Mouse (Mus musculus) liver, postnatal 0 days (tissue): ENCODE measurements at regions not wholly inside any gene's neighbourhood (a gene's known extent, or its start where the extent isn't known, plus 50 kb on each side); places are given as distances from the start of the nearest gene placed in this dataset.

Source experiments
- ATAC-seq: fragments of 200-750 bp; cut with Nextera tagmentation; 2 replicates; pipeline ENCODE4 v1.8.0; 2017; ENCODE audit warnings: mild to moderate bottlenecking, moderate library complexity
- DNase-seq: peaks from one replicate; pipeline ENCODE4 v3.0.0-alpha.2; 2016
- H3K27ac ChIP-seq: fragments of 300-500 bp; sonication (generic); 2 replicates; pipeline ENCODE4 v1.5.1; 2014; ENCODE audit warnings: antibody characterized with exemption, moderate library complexity, mild to moderate bottlenecking, low read depth
- H3K27me3 ChIP-seq: fragments of 300-500 bp; sonication (generic); 2 replicates; pipeline ENCODE4 v1.6.1; 2014; ENCODE audit warnings: low read length, control low read depth, mixed read lengths; ENCODE audit not compliant: insufficient read depth
- H3K36me3 ChIP-seq: fragments of 300-500 bp; sonication (generic); replicated peaks from 2 replicates; pipeline ENCODE4 v1.6.1; 2014; ENCODE audit warnings: mild to moderate bottlenecking, control low read depth, low read length, moderate library complexity, mixed read lengths; ENCODE audit not compliant: insufficient read depth
- H3K4me1 ChIP-seq: fragments of 300-500 bp; sonication (generic); 2 replicates; pipeline ENCODE4 v1.6.1; 2014; ENCODE audit warnings: antibody characterized with exemption, mild to moderate bottlenecking, control low read depth; ENCODE audit not compliant: insufficient read depth
- H3K4me2 ChIP-seq: fragments of 300-500 bp; sonication (generic); 2 replicates; pipeline ENCODE4 v1.6.1; 2014; ENCODE audit warnings: low read depth, mild to moderate bottlenecking, low read length, moderate library complexity, mixed read lengths
- H3K4me3 ChIP-seq: fragments of 300-500 bp; sonication (generic); 2 replicates; pipeline ENCODE4 v1.5.1; 2014; ENCODE audit warnings: low read depth, low read length
- H3K9ac ChIP-seq: fragments of 300-500 bp; sonication (generic); replicated peaks from 2 replicates; pipeline ENCODE4 v1.6.1; 2014; ENCODE audit warnings: mild to moderate bottlenecking, moderate library complexity
- H3K9me3 ChIP-seq: fragments of 300-500 bp; sonication (generic); 2 replicates; pipeline ENCODE4 v1.6.1; 2016; ENCODE audit warnings: mild to moderate bottlenecking, control low read depth, low read length, mixed read lengths
- CTCF ChIP-seq: sonication (generic); IDR thresholded peaks from 2 replicates; pipeline ENCODE4 v1.5.1; 2016; ENCODE audit warnings: antibody characterized with exemption, low read depth
- EP300 ChIP-seq: IDR thresholded peaks from 2 replicates; pipeline ENCODE4 v1.6.1; 2016; ENCODE audit warnings: antibody characterized with exemption, low read depth, mild to moderate bottlenecking
- WGBS: fragments of 180-500 bp; shearing (Covaris S2); extraction: QIAGEN DNeasy Blood & Tissue Kit; methylation state at CpG from one replicate; pipeline ENCODE4 v1.1.7; 2014; ENCODE audit not compliant: insufficient replicate concordance; 5-methylcytosine and 5-hydroxymethylcytosine counted together

- no peak overlapping the region for H3K9ac ChIP-seq
- H3K4me1 ChIP-seq: no peaks in the 10 kb centered on the region
- WGBS: 74% methylated on average over 8 of the region's 8 CpGs
- no peaks in the 10 kb centered on the region for H3K9me3 ChIP-seq
- no peak overlapping the region for H3K4me2 ChIP-seq
- TF ChIP-seq CTCF: no peak
- no peak for TF ChIP-seq EP300
- H3K4me3 ChIP-seq: no peak overlapping the region
- no peak overlapping the region for H3K27ac ChIP-seq
- no peaks in the 10 kb centered on the region for H3K36me3 ChIP-seq
- no peak for DNase-seq
- no peak for ATAC-seq
- H3K27me3 ChIP-seq: no peaks in the 10 kb centered on the region
Measured at GRCm38 (mm10) chr8:109245526-109245925, 248.3 kb upstream of the Pmfbp1 start.

DNA sequence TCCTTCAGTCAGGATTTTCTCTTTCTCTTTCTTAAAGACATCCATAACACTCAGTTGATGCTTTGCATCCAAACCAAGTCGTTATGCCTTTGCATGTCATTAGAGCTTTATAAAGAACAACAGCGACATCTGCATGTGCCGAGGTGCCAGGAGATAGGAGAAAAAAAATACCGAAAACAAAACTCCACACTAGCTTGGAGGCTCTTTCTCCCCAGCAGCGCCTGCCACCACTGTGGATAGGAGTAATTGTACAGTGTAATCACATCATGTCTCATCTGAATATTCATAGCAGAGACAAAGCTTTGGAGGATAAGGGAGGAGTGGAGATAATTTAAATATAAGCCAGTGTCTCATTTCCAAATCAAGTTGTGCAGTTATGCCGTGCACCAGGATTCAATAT is 246.0 kb upstream of the Pmfbp1 start:
- no peak for ATAC-seq
- Histone ChIP-seq H3K36me3 (no peaks in the 10 kb centered on the region), H3K4me1 (no peaks in the 10 kb centered on the region), H3K27me3 (no peaks in the 10 kb centered on the region), H3K4me2 (no peak overlapping the region), H3K9ac (no peak overlapping the region), H3K27ac (no peak overlapping the region), H3K9me3 (no peaks in the 10 kb centered on the region), H3K4me3 (no peak overlapping the region)
- WGBS: 81% methylated on average over 6 of the region's 6 CpGs
- TF ChIP-seq CTCF (no peak), EP300 (no peak)
- no peak for DNase-seq

- H3K27ac ChIP-seq: no peak overlapping the region
- no peak overlapping the region for H3K4me2 ChIP-seq
- no peak for TF ChIP-seq EP300
- TF ChIP-seq CTCF: no peak
- no peaks in the 10 kb centered on the region for H3K36me3 ChIP-seq
- H3K9ac ChIP-seq: no peak overlapping the region
- DNase-seq (no peak), ATAC-seq (no peak)
- no peaks in the 10 kb centered on the region for H3K9me3 ChIP-seq
- no peaks in the 10 kb centered on the region for H3K27me3 ChIP-seq
- no peaks in the 10 kb centered on the region for H3K4me1 ChIP-seq
- 82% methylated on average over 6 of the region's 6 CpGs for WGBS
- no peak overlapping the region for H3K4me3 ChIP-seq
Measured at GRCm38 (mm10) chr8:109248356-109248755, 245.5 kb upstream of the Pmfbp1 start.

GRCm38 (mm10) chr8:109249256-109249655 is 244.6 kb upstream of the Pmfbp1 start:
- Histone ChIP-seq H3K4me1 (no peaks in the 10 kb centered on the region), H3K27me3 (no peaks in the 10 kb centered on the region), H3K9ac (no peak overlapping the region), H3K27ac (no peak overlapping the region), H3K4me3 (no peak overlapping the region), H3K36me3 (no peaks in the 10 kb centered on the region), H3K4me2 (no peak overlapping the region), H3K9me3 (no peaks in the 10 kb centered on the region)
- 88% methylated on average over 12 of the region's 12 CpGs for WGBS
- DNase-seq (no peak), ATAC-seq (no peak)
- TF ChIP-seq EP300 (no peak), CTCF (no peak)

GRCm38 (mm10) chr8:109249691-109250090 is 244.1 kb upstream of the Pmfbp1 start:
- ATAC-seq: no peak
- WGBS: 87% methylated on average over 9 of the region's 9 CpGs
- no peak overlapping the region for H3K4me3 ChIP-seq

DNA sequence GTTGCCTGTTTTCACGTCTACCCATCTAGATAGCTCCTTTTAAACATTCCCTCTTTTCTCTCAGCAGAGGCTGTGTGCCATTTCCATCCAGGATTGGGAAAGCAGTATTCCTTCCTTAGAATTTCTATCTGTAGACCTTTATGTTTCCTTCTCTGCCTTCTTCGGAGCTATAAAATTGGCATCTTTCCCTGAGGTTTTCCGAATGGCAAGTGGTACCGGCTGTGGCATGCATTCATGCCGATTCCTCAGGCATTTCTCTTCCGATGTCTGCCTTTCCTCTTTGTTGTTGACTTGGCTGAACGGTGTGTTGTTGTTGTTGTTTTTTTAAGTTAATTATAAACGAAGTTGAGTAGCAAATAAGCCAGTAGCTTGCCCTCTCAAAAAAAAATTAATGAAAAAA is 243.3 kb upstream of the Pmfbp1 start:
- ATAC-seq (no peak), DNase-seq (no peak)
- peaks cover 3% of the 10 kb centered on the region; the same call in 1 of the 2 replicates for H3K9me3 ChIP-seq
- no peaks in the 10 kb centered on the region for H3K27me3 ChIP-seq
- TF ChIP-seq EP300 (no peak), CTCF (no peak)
- H3K4me1 ChIP-seq: no peaks in the 10 kb centered on the region
- no peaks in the 10 kb centered on the region for H3K36me3 ChIP-seq
- 76% methylated on average over 8 of the region's 8 CpGs for WGBS
- H3K4me2 ChIP-seq: no peak overlapping the region
- H3K4me3 ChIP-seq: no peak overlapping the region
- no peak overlapping the region for H3K27ac ChIP-seq
- no peak overlapping the region for H3K9ac ChIP-seq

More at GRCm38 (mm10) chr8:109249691-109250090, 244.1 kb upstream of the Pmfbp1 start:
- Histone ChIP-seq H3K4me1 (no peaks in the 10 kb centered on the region), H3K9ac (no peak overlapping the region), H3K27ac (no peak overlapping the region), H3K9me3 (no peaks in the 10 kb centered on the region), H3K4me2 (no peak overlapping the region), H3K27me3 (no peaks in the 10 kb centered on the region), H3K36me3 (no peaks in the 10 kb centered on the region)
- no peak for DNase-seq
- no peak for TF ChIP-seq CTCF

DNA sequence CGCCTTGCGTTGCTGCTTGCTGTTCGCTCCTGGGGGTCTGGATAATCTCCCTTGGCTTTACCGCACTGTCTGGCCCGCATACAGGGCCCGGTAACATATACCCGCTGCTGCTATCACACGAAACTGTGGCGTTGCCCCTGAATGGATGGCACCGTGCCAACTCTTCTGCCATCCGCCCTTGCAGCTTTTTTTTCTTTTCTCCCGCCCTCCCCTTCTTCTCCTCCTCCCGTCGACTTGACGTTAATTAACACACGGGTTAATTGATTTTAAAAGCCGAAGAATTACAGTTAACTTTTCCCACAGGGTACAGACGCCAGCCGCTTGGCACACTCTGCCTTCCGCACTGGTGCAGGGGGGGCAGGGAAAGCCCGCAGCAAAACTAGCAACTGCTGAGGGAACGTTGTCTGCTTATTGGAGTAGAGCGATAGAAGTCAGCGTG is 242.4 kb upstream of the Pmfbp1 start:
- H3K36me3 ChIP-seq: no peaks in the 10 kb centered on the region
- H3K4me1 ChIP-seq: no peaks in the 10 kb centered on the region
- no peak overlapping the region for H3K4me2 ChIP-seq
- H3K27ac ChIP-seq: no peak overlapping the region
- H3K4me3 ChIP-seq: no peak overlapping the region
- TF ChIP-seq CTCF (no peak), EP300 (no peak)
- no peak overlapping the region for H3K9ac ChIP-seq
- H3K27me3 ChIP-seq: no peaks in the 10 kb centered on the region
- 85% methylated on average over 24 of the region's 24 CpGs for WGBS
- ATAC-seq (no peak), DNase-seq (no peak)
- peaks cover 3% of the 10 kb centered on the region; the same call in 1 of the 2 replicates for H3K9me3 ChIP-seq
